Mouse (Mus musculus): ENCODE data around the gene Zfp663.

The Zfp663 gene

GRCm38 (mm10) chr2:165371066-165371465 is 2.5 kb upstream of the Zfp663 start:
- DNase-seq (ENCODE audit: extremely low spot score, low read depth, low spot score), result no peak

- DNase-seq (ENCODE audit: extremely low spot score, low read depth, low spot score), result no peak
Observed at GRCm38 (mm10) chr2:165370348-165370747, 1.8 kb upstream of the Zfp663 start.

DNA sequence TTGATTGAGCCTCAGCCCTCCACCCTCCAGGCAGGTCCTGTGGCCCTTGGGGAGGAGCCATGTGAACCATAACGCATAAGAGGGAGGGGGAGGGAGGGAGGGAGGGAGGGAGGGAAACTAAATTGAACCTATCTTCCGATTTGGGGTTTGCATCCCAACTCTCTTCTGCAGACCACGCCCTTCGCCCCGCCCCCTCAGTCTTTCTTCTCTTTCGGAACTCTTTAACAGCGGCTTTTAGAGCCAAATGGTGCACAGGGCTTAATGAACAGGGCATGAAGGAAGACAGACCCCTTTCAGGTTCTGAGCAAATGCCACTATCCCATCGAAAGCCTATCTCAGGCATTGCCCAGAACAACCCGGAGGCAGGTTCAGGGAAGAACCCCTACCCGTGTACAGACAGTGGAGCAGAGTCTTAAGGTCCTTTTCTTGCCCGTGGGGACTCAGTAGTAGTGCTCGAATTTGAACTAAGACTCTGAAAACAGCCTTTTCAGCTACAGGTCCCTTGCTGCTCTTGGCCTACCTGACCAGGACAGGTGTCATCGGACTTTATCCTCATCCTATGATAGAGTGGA is 575 bp downstream of the Zfp663 start:
- DNase-seq (ENCODE audit: extremely low spot score, low read depth, low spot score), result no peak

- no peak for DNase-seq (ENCODE audit: extremely low spot score, low read depth, low spot score)
Observed at GRCm38 (mm10) chr2:165367047-165367520, 1.4 kb downstream of the Zfp663 start.

DNA sequence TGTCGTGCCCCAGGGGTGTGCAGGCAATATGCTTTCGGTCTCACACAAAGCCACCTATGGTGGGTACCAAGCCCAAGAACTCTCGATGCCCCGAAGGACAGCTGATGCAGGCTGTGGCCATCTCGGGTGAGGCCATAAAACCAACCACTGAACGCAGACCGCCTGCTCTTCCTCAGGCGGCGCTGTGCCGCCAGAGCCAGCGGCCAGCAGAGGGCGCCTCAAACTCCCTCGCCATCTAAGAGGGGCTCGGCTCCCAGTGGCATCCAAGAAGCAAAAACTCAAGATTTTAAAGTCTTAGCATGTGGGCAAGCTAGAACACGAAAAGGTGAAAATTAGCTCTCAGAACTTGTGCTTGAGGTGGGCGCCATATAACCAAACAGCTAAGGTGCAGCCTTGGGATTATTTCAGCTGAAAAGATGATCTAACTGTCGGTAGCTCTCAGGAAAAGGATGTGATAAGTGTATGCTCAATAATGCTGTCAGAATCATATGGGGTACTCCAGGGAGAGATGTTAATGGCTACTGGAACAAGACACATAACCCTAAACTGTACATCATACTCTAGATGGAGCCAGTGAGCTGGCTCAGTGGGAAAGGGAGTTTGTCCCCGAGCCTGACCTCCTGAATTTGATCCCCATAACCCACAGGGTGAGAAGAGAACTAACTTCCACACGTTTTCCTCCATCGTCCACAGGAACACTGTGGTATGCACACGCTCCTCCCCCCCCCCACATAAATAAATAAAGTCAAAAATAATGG is 4.0 kb downstream of the Zfp663 start:
- no peak for DNase-seq (ENCODE audit: extremely low spot score, low read depth, low spot score)

GRCm38 (mm10) chr2:165363282-165363681 is 5.2 kb downstream of the Zfp663 start:
- DNase-seq (ENCODE audit: extremely low spot score, low read depth, low spot score), result no peak

GRCm38 (mm10) chr2:165360861-165361260 is 7.7 kb downstream of the Zfp663 start:
- DNase-seq (ENCODE audit: extremely low spot score, low read depth, low spot score), result peak; percentile 78

DNA sequence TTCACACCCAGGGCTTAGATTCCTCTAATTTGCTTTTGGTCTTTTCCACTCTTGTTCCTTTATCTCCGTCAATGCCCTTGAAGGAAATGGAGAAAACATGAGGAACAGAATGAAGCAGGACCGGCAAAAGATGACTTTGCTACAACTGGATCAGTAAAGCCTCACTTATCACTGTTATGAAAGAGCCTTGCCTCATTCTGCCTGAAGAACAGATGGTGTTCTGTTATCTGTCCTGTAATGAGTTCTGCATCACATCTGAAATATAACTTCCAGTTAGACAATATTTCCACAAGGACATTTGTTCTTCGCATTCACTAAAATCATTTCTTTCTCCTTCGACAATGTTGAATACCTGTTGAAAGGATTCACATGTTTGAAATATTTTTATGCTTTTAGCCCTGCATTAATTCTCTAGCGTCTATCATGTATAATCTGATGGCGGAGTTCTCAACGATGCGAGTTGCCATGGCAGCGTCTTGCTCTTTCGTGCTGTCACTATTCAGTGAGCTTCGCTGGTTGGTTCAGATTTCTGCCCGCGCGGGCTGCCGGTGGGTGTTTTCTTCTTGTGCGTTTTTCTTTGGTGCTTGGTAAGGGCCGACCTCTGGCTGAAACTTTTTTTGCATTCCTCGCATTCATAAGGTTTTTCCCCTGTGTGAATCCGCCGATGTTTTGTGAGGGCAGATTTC is 16.6 kb downstream of the Zfp663 start:
- no peak for DNase-seq (ENCODE audit: extremely low spot score, low read depth, low spot score)

GRCm38 (mm10) chr2:165349466-165349865 is 19.1 kb downstream of the Zfp663 start:
- DNase-seq (ENCODE audit: extremely low spot score, low read depth, low spot score), result no peak

DNA sequence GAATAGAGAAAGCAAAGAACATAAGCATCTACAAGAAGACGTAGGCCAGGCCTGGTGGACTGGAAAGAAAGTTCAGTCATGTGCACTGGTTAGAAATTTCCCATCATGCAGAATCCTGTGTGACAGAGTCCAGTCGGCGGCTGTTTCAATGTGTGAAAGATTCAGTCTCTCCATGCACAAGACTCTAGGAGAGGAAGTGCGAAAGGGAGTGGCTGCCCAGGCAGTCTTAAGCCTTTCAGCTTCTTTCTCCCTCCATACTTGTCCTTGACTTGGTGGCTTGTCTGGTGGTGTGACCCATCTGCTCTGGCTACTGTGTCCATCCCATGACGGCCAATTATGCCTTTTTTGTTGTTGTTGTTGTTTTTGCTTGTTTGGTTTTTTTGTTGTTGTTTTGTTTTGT is 22.3 kb downstream of the Zfp663 start:
- DNase-seq (ENCODE audit: extremely low spot score, low read depth, low spot score), result no peak

DNA sequence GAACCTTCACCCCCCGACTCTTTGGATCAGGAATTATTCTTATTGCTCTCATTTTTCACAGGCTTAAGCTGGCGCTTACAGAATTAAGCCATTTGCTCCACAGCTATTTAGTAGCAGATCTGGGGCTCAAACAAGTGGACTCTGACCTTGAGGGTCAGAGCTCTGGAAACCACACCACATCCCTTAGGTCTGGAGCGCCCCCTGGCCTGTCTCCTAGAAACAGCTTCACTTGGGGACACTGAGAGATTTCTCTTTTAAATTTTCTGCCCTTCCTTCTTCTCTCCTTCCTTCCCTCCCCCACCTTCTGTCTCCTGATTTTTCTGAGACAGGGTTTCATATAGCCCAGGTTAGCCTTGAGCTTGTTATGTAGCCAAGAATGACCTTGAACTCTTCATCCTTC is 31.3 kb downstream of the Zfp663 start:
- no peak for DNase-seq (ENCODE audit: extremely low spot score, low read depth, low spot score)

DNA sequence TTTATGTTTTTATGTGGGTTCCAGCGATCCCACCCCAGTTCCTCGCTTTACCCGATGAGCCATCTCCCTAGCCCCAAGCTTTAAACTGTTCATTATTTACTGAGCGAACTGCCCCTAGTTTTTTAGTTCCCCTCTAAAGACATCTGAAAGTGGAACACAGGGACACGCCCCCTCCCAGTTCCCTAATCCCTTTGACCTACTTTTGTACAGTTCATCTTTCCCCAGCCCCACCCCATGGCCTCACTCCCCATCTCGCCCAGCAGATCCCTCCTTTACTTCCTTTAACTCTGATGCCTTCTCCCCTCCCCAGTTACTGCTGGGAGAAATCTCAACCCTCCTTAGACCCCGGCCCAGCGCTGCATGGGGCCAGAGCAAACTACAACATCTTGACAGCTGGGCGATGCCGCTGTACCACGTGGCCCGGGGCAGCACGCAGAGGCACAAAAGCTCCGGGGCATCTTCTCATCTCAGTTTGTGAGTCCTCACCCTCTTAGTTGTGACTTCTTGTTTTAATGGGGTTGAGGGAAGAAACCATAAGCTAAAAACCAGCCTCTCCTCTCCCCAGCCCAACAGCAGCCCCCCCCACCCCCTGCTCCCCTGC is 35.8 kb downstream of the Zfp663 start:
- no peak for DNase-seq (ENCODE audit: extremely low spot score, low read depth, low spot score)

DNA sequence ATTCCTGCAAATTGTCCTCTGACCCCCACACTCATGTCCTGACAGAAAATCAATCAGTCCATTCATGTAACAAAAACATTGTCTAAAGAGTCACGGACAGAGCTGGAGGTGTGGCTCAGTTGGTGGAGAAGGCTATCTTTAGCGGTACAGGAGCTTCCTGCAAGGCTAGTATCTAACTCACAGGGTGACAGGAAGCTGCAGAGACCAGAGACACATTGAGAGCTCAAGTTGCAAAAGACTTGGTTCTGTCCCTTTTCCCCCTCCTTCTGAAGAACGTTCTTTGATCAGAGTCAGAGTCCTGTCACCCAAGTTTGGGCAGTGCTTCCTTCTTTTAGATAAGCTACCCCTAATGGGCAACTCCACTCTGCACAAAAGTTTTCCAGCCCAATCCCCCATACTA is 38.8 kb downstream of the Zfp663 start:
- no peak for DNase-seq (ENCODE audit: extremely low spot score, low read depth, low spot score)

GRCm38 (mm10) chr2:165328746-165329145 is 39.8 kb downstream of the Zfp663 start:
- no peak for DNase-seq (ENCODE audit: extremely low spot score, low read depth, low spot score)

DNA sequence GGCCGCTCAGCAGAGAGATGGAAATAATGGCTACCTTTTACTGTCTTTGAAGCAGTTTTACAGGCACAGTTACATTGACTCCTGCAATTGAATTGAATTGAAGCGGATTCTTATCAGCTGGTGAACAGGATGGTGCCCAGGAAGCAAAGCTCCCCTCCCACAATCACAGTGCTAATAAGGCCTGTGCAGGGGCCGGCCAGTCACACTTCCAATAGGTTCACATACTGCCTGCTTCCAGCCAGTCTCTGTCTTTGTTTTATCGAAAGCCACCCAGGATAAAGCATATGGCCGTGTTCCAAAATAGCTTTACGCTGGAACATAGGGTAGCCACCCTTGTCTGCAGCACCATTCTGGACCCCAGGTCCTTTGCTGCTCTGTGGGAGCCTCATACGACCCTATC is 41.1 kb downstream of the Zfp663 start:
- no peak for DNase-seq (ENCODE audit: extremely low spot score, low read depth, low spot score)

DNA sequence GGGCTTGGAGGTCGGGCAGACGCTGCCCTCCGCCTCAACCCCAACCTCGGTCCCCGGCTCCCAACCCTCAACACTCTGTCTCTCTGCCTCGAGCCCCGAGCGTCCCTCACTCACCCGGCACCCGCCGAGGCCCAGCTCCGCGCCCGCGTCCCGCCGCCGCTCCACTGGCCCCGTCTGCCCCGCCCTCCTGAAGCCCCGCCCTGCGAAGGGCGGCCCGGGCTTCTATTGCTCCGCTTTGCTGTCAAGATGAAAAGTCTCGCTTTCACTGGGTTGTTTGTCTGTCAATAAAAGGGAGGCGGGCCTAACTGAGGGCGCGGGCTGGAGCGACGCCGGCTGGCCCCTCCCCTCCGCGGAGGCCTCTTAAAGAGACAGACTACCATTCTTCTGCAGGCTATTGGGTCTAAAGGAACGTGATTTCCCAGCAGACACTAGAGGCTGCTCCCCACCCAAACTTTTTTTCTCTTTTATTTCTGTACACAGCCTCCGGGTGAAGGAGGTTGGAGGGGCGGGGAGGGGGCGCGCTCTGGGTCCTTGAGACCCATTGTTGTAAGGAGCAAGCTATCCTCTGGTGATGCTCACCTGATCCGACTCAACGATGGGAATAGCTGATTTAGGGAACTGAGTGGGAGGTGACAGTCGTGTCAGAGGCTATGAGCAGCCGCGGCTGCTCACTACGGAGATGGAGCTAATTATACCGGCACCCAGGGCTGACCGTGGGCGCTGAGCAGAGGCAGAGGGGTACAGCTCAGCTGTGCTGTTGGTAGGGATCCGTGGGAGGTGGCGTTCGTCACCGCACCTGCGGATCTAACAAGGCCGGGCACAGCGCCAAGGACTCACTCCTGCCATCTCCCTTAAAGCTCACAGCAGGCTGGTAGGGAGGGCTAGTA is 42.0 kb downstream of the Zfp663 start, which contains the start of gene Elmo2:
Gene Elmo2, minus strand, starts transcription at position 176 of the 887 bp plus-strand sequence.
- DNase-seq (ENCODE audit: extremely low spot score, low read depth, low spot score), result peak; percentile 93

DNA sequence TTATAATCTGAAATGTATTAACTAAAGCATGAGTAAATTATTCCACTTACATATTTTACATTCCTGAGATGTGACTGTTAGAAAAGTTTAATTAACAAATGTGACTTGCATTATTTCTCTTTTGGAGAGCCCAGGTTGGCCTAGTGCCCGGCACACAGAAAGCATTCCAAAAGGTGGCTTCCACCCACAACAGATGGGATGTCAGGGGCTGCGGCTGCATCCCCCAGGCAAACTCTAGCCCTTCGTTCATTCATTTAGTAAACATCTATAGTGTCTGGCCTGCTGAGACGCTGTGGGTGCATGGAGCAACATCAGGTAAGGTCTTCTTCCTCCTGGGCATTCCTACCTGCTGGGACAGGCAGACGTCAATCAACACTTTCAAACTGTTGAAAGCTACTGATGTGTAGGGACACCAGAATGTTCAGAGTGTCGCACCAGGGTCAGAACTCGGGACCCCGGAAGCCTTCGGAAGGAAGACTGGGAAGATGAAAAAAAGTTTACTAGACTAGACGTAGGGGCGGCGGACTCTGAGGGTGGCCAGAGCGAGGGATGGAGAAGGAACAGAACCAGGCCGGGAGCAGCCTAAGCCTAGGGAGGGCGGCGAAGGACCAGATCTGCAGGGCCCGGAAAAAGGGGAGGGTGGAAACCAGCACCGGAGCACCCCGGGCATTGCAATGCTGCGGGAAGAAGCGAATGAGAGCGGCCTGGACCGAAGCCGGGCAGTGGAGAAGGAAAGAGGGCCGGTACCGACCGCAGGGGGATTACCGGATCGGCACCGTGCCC is 42.8 kb downstream of the Zfp663 start:
- DNase-seq (ENCODE audit: extremely low spot score, low read depth, low spot score), result no peak

GRCm38 (mm10) chr2:165323928-165324327 is 44.6 kb downstream of the Zfp663 start:
- DNase-seq (ENCODE audit: extremely low spot score, low read depth, low spot score), result no peak

DNA sequence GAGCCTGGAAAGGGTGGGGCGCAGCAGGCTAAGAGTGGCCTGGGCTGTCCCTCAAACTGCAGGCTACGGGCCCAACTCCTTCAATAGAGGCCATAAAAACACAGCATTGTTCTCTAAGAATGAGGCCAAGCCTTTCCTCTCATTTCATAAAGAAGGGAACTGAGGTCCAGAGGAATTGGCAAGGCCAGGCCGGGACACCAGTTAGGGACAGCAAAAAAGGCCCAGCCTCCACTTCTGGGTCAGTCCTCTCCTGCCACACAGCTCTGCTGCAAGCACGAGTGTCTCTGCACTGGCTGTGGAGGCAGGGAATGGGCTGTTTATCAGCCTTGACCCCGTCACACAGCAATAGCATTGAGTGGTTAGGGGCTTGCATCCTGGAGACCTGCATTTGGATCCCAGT is 45.0 kb downstream of the Zfp663 start:
- no peak for DNase-seq (ENCODE audit: extremely low spot score, low read depth, low spot score)
